Mouse (Mus musculus) lung, embryonic 14.5 days (tissue): Measurements from ENCODE around the gene Mbip. TPM values are rescaled to one million over a fixed set of nuclear protein-coding genes. Genes with fewer than 3 reads are reported as not detected.

Source experiments
- ATAC-seq: fragments of 200-750 bp; cut with Nextera tagmentation; 2 replicates; pipeline ENCODE4 v1.8.0; 2017; ENCODE audit warnings: mild to moderate bottlenecking, moderate TSS enrichment, moderate library complexity; ENCODE audit not compliant: insufficient read depth
- DNase-seq: peaks from one replicate; pipeline ENCODE4 v3.0.0-alpha.2; 2015
- H3K27ac ChIP-seq: fragments of 300-500 bp; sonication (generic); 2 replicates; pipeline ENCODE4 v1.5.1; 2014; ENCODE audit warnings: low read depth, mild to moderate bottlenecking, moderate library complexity
- H3K27me3 ChIP-seq: fragments of 300-500 bp; sonication (generic); 2 replicates; pipeline ENCODE4 v1.6.1; 2014; ENCODE audit warnings: low read length, control low read depth; ENCODE audit not compliant: insufficient read depth
- H3K36me3 ChIP-seq: fragments of 300-500 bp; sonication (generic); 2 replicates; pipeline ENCODE4 v1.6.1; 2014; ENCODE audit warnings: control low read depth; ENCODE audit not compliant: insufficient read depth
- H3K4me1 ChIP-seq: fragments of 300-500 bp; sonication (generic); 2 replicates; pipeline ENCODE4 v1.6.1; 2014; ENCODE audit warnings: antibody characterized with exemption, control low read depth; ENCODE audit not compliant: insufficient read depth
- H3K4me2 ChIP-seq: fragments of 300-500 bp; sonication (generic); 2 replicates; pipeline ENCODE4 v1.6.1; 2014; ENCODE audit warnings: mild to moderate bottlenecking
- H3K4me3 ChIP-seq: fragments of 300-500 bp; sonication (generic); 2 replicates; pipeline ENCODE4 v1.5.1; 2014; ENCODE audit warnings: low read depth, low read length
- H3K9ac ChIP-seq: fragments of 300-500 bp; sonication (generic); 2 replicates; pipeline ENCODE4 v1.6.1; 2014
- H3K9me3 ChIP-seq: fragments of 300-500 bp; sonication (generic); 2 replicates; pipeline ENCODE4 v1.6.1; 2016; ENCODE audit warnings: low read depth, low read length, control low read depth
- CTCF ChIP-seq: IDR thresholded peaks from 2 replicates; pipeline ENCODE4 v1.5.1; 2016; ENCODE audit warnings: antibody characterized with exemption, low read depth
- WGBS: fragments of 180-500 bp; shearing (Covaris S2); extraction: QIAGEN DNeasy Blood & Tissue Kit; methylation state at CpG from one replicate; pipeline ENCODE4 v1.1.7; 2014; 5-methylcytosine and 5-hydroxymethylcytosine counted together
- polyA plus RNA-seq: library from polyadenylated mRNA; unstranded; fragments of >200 nt; fragmentation: Nextera tagmentation; extraction: Ambion mirVana; gene quantifications from 2 replicates; pipeline ENCODE4 v1.2.1, GENCODE M21; 2014

Gene Mbip
- polyA plus RNA-seq, 1 experiment from 2014 or later = 160 TPM

DNA sequence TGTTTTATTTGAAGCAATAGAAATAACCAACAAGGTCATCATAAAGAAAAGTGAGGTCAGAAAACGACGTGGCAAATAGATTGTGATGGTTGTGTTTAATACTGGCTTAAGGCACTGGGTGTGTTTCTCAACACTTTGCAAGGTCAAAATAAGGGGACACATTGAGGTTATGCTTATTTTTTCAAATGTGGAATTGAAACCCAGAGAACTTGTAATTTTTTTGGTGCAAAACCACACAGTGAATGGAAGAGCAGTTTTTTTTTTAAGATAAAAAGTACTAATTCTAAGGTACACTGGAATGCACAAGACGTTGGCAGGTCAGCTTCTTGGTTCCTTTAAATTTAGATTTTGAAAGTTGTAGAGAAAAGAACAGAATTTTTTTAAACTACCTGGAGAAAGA, 50.5 kb downstream of the Mbip start:
- 68% methylated on average over 3 of the region's 3 CpGs for WGBS
- H3K27ac ChIP-seq = no peak overlapping the region
- DNase-seq = no peak
- TF ChIP-seq CTCF = no peak
- H3K4me3 ChIP-seq = no peak overlapping the region
- no peak overlapping the region for H3K4me2 ChIP-seq
- ATAC-seq = no peak
- H3K4me1 ChIP-seq = peaks cover 3% of the 10 kb centered on the region; the same call in 1 of the 2 replicates
- no peaks in the 10 kb centered on the region for H3K9me3 ChIP-seq
- no peaks in the 10 kb centered on the region for H3K27me3 ChIP-seq
- H3K9ac ChIP-seq = no peak overlapping the region
- no peaks in the 10 kb centered on the region for H3K36me3 ChIP-seq

DNA sequence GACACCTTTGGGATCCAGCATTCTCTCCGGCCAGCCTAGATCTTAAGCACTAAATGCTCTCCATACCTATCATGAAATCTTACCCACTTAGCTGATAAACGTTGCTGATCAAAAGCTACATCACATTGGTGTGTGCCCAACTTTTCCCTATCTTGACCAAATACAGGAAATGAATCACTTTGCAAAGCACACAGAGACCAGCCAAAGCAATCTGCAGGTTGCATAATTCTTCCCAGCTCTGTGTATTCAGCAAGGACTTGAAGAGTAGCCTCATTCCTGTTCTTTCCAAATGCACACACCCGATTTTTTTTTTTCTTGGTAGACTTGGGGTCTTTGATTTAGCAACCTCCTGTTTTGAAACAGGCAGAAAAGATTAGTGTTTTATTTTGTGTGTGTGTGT, 57.1 kb downstream of the Mbip start:
- Histone ChIP-seq H3K4me1 (no peaks in the 10 kb centered on the region), H3K36me3 (no peaks in the 10 kb centered on the region), H3K27ac (peak overlapping the region; percentile 73; the same call in 1 of the 2 replicates), H3K4me2 (no peak overlapping the region), H3K9me3 (no peaks in the 10 kb centered on the region), H3K27me3 (no peaks in the 10 kb centered on the region), H3K9ac (no peak overlapping the region), H3K4me3 (no peak overlapping the region)
- peak; percentile 68 for DNase-seq
- no peak for TF ChIP-seq CTCF
- 40% methylated on average over 3 of the region's 3 CpGs for WGBS
- ATAC-seq = peak; percentile 81

DNA sequence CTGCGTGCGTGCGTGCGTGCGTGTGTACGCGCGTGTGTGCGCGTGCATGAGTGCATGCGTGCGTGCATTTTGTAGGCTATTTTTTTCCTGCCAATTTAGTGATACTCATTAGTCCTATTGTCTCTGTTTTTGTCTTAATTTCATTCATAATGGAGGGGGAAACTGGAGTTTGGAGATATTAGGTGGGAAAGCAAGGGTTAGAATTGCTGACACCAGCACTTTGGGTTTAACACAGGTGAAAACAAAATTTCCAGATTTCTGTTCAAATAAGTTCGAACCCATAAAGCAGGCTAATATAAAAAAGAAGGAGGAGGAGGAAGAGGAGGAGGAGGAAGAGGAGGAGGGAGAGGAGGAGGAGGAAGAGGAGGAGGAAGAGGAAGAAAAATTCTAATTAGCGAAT, 58.9 kb downstream of the Mbip start:
- Histone ChIP-seq H3K27me3 (no peaks in the 10 kb centered on the region), H3K9ac (no peak overlapping the region), H3K9me3 (no peaks in the 10 kb centered on the region), H3K4me1 (no peaks in the 10 kb centered on the region), H3K36me3 (no peaks in the 10 kb centered on the region), H3K4me2 (no peak overlapping the region), H3K27ac (0 out of 2 replicates have a peak overlapping the region, but pooled peaks have one; percentile 12), H3K4me3 (no peak overlapping the region)
- no peak for ATAC-seq
- TF ChIP-seq CTCF = no peak
- no peak for DNase-seq
- 93% methylated on average over 14 of the region's 14 CpGs for WGBS

DNA sequence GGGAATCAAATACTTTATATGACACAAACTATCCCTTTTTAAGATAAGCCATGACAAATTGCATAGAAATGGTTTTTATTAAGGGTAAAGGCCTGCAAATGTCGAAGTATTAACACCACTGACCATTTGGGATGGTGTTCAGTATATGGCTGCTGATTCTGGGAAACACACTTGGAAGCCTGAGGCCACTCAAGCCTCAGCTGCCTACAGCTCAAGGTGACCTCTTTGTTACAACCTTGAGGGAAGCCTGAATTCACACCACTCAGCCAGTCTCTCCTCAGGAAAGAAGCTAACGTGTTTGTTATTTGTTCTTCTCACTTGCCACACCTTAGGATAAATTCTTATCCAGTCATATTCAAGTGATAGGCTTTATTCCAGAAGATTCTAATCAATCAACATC, 61.5 kb downstream of the Mbip start:
- no peak for TF ChIP-seq CTCF
- DNase-seq (no peak), ATAC-seq (no peak)
- no peaks in the 10 kb centered on the region for H3K36me3 ChIP-seq
- no peak overlapping the region for H3K9ac ChIP-seq
- H3K9me3 ChIP-seq = no peaks in the 10 kb centered on the region
- H3K27me3 ChIP-seq = no peaks in the 10 kb centered on the region
- H3K4me2 ChIP-seq = no peak overlapping the region
- no peak overlapping the region for H3K27ac ChIP-seq
- WGBS = 52% methylated on average over 2 of the region's 2 CpGs
- no peaks in the 10 kb centered on the region for H3K4me1 ChIP-seq
- H3K4me3 ChIP-seq = no peak overlapping the region

DNA sequence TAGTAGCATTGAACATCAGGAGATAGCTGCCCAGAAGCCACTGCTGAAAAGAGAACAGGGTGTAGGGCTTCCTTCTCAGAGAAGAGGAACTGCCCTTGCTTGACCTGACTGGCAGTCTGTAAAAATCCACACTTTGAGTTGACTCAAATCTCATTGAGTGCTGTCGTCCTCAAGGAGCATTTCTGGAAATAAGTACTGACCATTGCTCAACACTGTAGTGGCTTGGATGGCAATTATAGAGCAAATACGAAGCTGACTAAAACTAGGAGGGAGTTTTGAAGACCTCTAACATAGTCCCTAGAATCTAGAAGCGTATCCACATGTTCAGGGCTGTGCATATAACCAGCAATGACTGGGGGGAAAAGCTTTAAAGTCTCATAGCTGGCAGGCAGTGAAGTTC, 64.0 kb downstream of the Mbip start:
- no peak overlapping the region for H3K9ac ChIP-seq
- DNase-seq = no peak
- no peak for TF ChIP-seq CTCF
- ATAC-seq = no peak
- H3K4me1 ChIP-seq = no peaks in the 10 kb centered on the region
- no peak overlapping the region for H3K4me3 ChIP-seq
- H3K27me3 ChIP-seq = no peaks in the 10 kb centered on the region
- no peaks in the 10 kb centered on the region for H3K36me3 ChIP-seq
- WGBS = 60% methylated on average over 3 of the region's 3 CpGs
- H3K4me2 ChIP-seq = no peak overlapping the region
- H3K9me3 ChIP-seq = no peaks in the 10 kb centered on the region
- 0 out of 2 replicates have a peak overlapping the region, but pooled peaks have one; percentile 36 for H3K27ac ChIP-seq

Other genes with a start within 250 kb of the Mbip start
- gene Nkx2-1, start 191.0 kb upstream of the Mbip start, polyA plus RNA-seq = 94.6 and 95.1 TPM in 2 replicates